Mouse (Mus musculus) spleen, adult 2 months (tissue): ENCODE results near the gene Pnpla5.

Experiments
- CTCF ChIP-seq: fragments of 200-500 bp; IDR thresholded peaks from 2 replicates; pipeline ENCODE4 v1.5.1; 2011; ENCODE audit warnings: mild to moderate bottlenecking, inconsistent platforms; ENCODE audit not compliant: insufficient read depth, insufficient read length, insufficient replicate concordance; ENCODE audit errors: extremely low read depth
- POLR2A ChIP-seq: fragments of 200-500 bp; IDR thresholded peaks from 2 replicates; pipeline ENCODE4 v1.6.1; 2011; ENCODE audit warnings: low read depth, low read length, inconsistent platforms

- no peak for TF ChIP-seq CTCF
- TF ChIP-seq POLR2A = no peak
These were observed 28.1 kb downstream of the Pnpla5 start for GRCm38 (mm10) chr15:84094921-84095320.
